Mouse (Mus musculus): ENCODE data around the gene H2-Ke6. TPM values are rescaled to one million over a fixed set of nuclear protein-coding genes. Genes with fewer than 3 reads are reported as not detected.
"Not testable (repeated sequence)": the region's sequence is repeated elsewhere in the genome, so short reads cannot be mapped to it uniquely, and the experiment has no call there.

H2-Ke6 gene
- polyA plus RNA-seq, 1 experiment from 2014 or later = 37.7 TPM

DNA sequence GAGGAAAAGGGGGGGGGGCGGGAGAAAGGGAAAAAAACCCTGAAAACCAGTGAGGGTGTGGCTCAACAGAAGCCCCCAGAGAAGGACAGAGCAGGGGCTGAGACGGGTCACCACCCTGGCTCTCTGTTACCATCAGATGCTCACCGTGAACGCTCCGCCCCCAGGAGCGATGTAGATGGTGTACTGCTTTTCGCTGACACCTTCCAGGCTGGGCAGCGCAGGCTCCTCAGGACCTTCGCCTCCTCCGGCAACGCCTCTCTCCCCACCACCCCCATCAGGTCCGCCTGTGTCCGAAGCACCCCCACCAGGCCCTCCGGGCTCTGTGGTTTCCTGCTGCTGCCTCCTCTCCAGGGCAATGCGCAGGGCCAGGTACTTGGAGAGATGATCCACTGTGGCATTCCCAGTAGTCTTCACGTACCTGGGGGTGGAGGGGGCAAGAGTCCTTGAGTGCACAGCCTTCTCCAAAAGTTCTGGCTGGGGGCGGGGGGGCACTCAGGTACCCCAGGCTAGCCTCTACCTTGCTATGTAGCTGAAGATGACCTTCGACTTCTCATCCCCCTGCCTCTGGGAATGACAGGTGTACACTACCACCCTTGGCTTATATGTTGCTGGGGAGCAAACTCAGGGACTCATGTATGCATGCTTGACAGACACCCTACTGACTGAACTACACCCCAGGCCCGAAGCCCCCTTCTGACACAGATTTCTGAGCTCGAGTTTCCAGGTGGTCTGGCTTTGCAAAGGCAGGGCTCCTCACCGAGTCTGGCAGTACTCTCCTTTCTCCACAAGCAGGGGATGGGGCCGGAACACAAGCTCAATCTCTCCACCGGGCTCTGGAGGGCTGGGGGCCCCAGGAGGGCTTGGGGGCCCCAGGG lies 6.1 kb downstream of the H2-Ke6 start:
- no peak overlapping the region for H3K4me3 ChIP-seq (ENCODE audit: low read depth, low read length)
- 0 out of 2 replicates have a peak, but pooled peaks cover 3% of the 10 kb centered on the region for H3K9me3 ChIP-seq (ENCODE audit: control insufficient read depth, low read length)
- H3K36me3 ChIP-seq (ENCODE audit: control insufficient read depth, insufficient read depth, low read length) = peaks cover 15% of the 10 kb centered on the region; the same call in 1 of the 2 replicates
- H3K9ac ChIP-seq (ENCODE audit: low read length) = no peak overlapping the region
- no peak overlapping the region for H3K4me2 ChIP-seq (ENCODE audit: low read depth, severe bottlenecking)
- ATAC-seq (ENCODE audit: insufficient number of reproducible peaks, low FRiP score, low TSS enrichment, low read depth) (no peak), DNase-seq (ENCODE audit: low spot score) (no peak)
- WGBS = 95% methylated on average over 23 of the region's 23 CpGs
- peaks cover 23% of the 10 kb centered on the region for H3K4me1 ChIP-seq (ENCODE audit: control insufficient read depth, insufficient read depth, low read length)
- H3K27me3 ChIP-seq (ENCODE audit: control insufficient read depth, insufficient read depth, low read length) = no peaks in the 10 kb centered on the region
- no peak overlapping the region for H3K27ac ChIP-seq (replicated peaks; ENCODE audit: low read depth, low read length)

DNA sequence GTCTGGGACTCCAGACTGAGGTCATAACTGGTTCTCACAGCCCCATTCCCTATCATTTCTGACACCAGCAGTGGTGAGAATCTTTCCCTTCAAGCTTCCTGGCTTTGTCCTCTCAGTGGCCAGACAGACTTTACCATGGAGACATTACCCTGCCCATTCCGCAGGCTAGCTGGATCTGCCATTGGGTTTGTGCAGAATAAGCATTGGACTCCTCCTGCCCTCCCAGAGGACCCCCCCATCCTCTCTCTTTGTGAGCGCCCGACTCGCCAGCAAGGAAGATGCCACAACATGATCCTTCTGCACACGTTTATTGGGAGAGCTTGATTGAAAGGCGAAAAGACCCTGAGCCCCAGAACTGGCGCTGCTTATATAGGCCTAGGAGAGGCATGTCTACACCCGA lies 14.4 kb downstream of the H2-Ke6 start:
- H3K9me3 ChIP-seq (ENCODE audit: control insufficient read depth, low read length) = no peaks in the 10 kb centered on the region
- H3K27me3 ChIP-seq (ENCODE audit: control insufficient read depth, insufficient read depth, low read length) = no peaks in the 10 kb centered on the region
- DNase-seq (ENCODE audit: low spot score) (no peak), ATAC-seq (ENCODE audit: insufficient number of reproducible peaks, low FRiP score, low TSS enrichment, low read depth) (no peak)
- WGBS = 94% methylated on average over 8 of the region's 8 CpGs
- H3K4me2 ChIP-seq (ENCODE audit: low read depth, severe bottlenecking) = no peak overlapping the region
- H3K27ac ChIP-seq (replicated peaks; ENCODE audit: low read depth, low read length) = no peak overlapping the region
- no peak overlapping the region for H3K9ac ChIP-seq (ENCODE audit: low read length)
- H3K36me3 ChIP-seq (ENCODE audit: control insufficient read depth, insufficient read depth, low read length) = no peaks in the 10 kb centered on the region
- H3K4me1 ChIP-seq (ENCODE audit: control insufficient read depth, insufficient read depth, low read length) = no peaks in the 10 kb centered on the region
- H3K4me3 ChIP-seq (ENCODE audit: low read depth, low read length) = no peak overlapping the region

DNA sequence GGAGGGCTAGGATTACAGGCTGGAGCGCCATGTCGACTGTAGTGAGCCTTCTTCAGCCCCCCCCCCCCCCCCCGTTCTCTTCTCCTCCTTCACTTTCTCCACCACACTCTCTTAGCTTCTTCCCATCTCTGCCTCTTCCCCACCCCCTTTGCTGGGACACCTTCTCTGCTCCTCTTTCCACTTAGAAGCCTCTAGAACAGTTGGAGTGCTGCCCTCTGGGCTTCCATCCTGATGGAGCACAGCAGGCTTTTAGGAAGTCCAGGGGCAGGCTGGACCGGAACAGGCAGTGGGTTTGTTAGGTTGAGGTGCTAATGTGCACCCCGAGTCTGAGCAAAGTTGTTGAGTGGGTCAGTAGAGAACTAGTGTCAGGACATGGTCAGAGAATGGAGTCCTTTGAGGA lies 17.7 kb downstream of the H2-Ke6 start:
- Histone ChIP-seq H3K9me3 (ENCODE audit: control insufficient read depth, low read length) (no peaks in the 10 kb centered on the region), H3K4me2 (ENCODE audit: low read depth, severe bottlenecking) (no peak overlapping the region), H3K27me3 (ENCODE audit: control insufficient read depth, insufficient read depth, low read length) (no peaks in the 10 kb centered on the region), H3K36me3 (ENCODE audit: control insufficient read depth, insufficient read depth, low read length) (no peaks in the 10 kb centered on the region), H3K27ac (replicated peaks; ENCODE audit: low read depth, low read length) (no peak overlapping the region), H3K9ac (ENCODE audit: low read length) (no peak overlapping the region), H3K4me3 (ENCODE audit: low read depth, low read length) (no peak overlapping the region), H3K4me1 (ENCODE audit: control insufficient read depth, insufficient read depth, low read length) (no peaks in the 10 kb centered on the region)
- ATAC-seq (ENCODE audit: insufficient number of reproducible peaks, low FRiP score, low TSS enrichment, low read depth) (no peak), DNase-seq (ENCODE audit: low spot score) (no peak)
- WGBS = 70% methylated on average over 5 of the region's 5 CpGs

DNA sequence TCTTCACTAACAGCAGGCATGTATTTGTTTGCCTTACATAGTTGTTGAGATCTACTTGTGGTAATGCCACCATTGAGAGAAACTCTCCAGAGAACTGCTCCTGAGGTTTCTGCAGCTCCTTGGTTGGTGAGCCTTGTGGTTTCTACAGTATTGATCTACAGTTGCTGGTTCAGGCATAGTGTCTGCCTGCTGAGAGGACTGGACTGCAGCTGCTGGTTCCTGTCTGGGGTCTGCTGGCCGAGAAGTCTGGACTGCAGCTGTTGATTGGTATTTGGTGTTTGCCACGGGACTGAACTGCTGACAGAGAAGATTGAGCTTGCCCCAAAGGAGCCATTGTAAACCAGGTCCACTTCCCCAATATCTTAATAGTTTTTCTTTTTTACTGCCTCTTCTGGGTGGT lies 21.3 kb downstream of the H2-Ke6 start:
- DNase-seq (ENCODE audit: low spot score) (no peak), ATAC-seq (ENCODE audit: insufficient number of reproducible peaks, low FRiP score, low TSS enrichment, low read depth) (no peak)
- Histone ChIP-seq H3K4me1 (ENCODE audit: control insufficient read depth, insufficient read depth, low read length) (no peaks in the 10 kb centered on the region), H3K27ac (replicated peaks; ENCODE audit: low read depth, low read length) (no peak overlapping the region), H3K4me2 (ENCODE audit: low read depth, severe bottlenecking) (no peak overlapping the region), H3K4me3 (ENCODE audit: low read depth, low read length) (no peak overlapping the region), H3K9ac (ENCODE audit: low read length) (no peak overlapping the region), H3K9me3 (ENCODE audit: control insufficient read depth, low read length) (no peaks in the 10 kb centered on the region), H3K36me3 (ENCODE audit: control insufficient read depth, insufficient read depth, low read length) (no peaks in the 10 kb centered on the region), H3K27me3 (ENCODE audit: control insufficient read depth, insufficient read depth, low read length) (no peaks in the 10 kb centered on the region)
- 47% methylated on average over 2 of the region's 2 CpGs for WGBS

DNA sequence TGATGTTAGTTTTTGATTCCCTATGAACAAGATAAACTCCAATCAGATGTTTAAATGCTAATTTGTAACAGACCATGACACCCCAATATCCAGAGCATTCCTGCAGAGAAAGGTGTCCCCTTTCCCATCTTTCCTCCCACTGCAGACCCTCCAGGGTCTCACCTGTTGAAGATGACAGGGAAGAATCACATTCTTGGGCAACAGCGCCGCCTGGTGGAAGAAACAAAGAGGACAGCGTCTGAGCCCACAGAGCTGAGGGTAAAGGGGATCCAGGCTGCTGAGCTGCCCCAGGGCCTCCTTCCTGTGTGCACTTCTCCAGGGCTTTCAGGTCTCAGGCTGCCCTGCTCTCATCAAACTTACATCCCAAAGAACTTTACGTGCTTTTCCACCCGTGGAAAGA lies 24.4 kb downstream of the H2-Ke6 start:
- Histone ChIP-seq H3K4me2 (ENCODE audit: low read depth, severe bottlenecking) (no peak overlapping the region), H3K27ac (replicated peaks; ENCODE audit: low read depth, low read length) (no peak overlapping the region), H3K9me3 (ENCODE audit: control insufficient read depth, low read length) (no peaks in the 10 kb centered on the region), H3K4me3 (ENCODE audit: low read depth, low read length) (no peak overlapping the region), H3K4me1 (ENCODE audit: control insufficient read depth, insufficient read depth, low read length) (0 out of 2 replicates have a peak, but pooled peaks cover 2% of the 10 kb centered on the region), H3K27me3 (ENCODE audit: control insufficient read depth, insufficient read depth, low read length) (peaks cover 20% of the 10 kb centered on the region), H3K9ac (ENCODE audit: low read length) (no peak overlapping the region), H3K36me3 (ENCODE audit: control insufficient read depth, insufficient read depth, low read length) (no peaks in the 10 kb centered on the region)
- WGBS = 8% methylated on average over 5 of the region's 5 CpGs
- DNase-seq (ENCODE audit: low spot score) = peak; percentile 74
- ATAC-seq (ENCODE audit: insufficient number of reproducible peaks, low FRiP score, low TSS enrichment, low read depth) = no peak

DNA sequence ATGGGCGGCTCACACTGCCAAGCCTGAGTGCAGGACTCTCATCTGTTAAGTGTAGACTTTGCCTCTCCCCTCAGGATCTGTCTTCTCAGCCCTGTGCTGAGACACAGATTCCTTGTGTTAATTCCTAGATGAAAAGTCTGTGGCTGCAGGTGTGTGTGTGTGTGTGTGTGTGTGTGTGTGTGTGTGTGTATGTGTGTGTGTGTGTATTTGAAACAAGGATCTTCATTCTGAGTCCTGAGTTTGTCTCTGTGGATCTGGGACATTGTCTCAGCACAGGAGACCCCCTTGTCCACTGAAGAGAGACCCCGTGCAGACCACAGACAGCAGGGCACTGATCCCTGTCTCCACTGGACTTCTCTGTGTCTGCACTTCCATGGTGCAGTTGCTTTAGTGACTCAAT lies 27.1 kb downstream of the H2-Ke6 start:
- H3K9me3 ChIP-seq (ENCODE audit: control insufficient read depth, low read length); H3K27ac ChIP-seq (replicated peaks; ENCODE audit: low read depth, low read length); H3K4me2 ChIP-seq (ENCODE audit: low read depth, severe bottlenecking); ATAC-seq (ENCODE audit: insufficient number of reproducible peaks, low FRiP score, low TSS enrichment, low read depth); H3K9ac ChIP-seq (ENCODE audit: low read length); H3K4me3 ChIP-seq (ENCODE audit: low read depth, low read length); DNase-seq (ENCODE audit: low spot score); H3K36me3 ChIP-seq (ENCODE audit: control insufficient read depth, insufficient read depth, low read length); H3K4me1 ChIP-seq (ENCODE audit: control insufficient read depth, insufficient read depth, low read length): not testable (repeated sequence)
- WGBS = 60% methylated on average over 2 of the region's 2 CpGs
- peaks cover 20% of the 10 kb centered on the region for H3K27me3 ChIP-seq (ENCODE audit: control insufficient read depth, insufficient read depth, low read length)

DNA sequence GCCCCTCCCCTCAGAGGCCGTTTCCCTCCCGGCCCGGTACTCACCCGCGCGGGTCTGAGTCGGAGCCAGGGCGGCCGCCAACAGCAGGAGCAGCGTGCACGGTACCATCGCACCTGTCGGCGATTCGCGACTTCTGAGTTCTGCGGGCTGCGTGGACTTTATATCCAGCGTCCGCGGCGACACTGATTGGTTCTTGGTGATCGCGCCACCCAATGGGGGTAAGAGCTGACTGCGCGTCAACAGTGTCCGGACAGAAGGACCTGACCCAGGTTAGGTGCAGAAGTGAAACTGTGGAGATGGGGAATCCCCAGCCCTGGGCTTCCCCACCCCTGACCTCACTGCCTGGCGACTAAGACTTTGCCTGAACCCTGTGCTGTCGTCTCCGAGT lies 27.7 kb downstream of the H2-Ke6 start, which contains the start of gene H2-K1:
Gene H2-K1, minus strand, starts transcription at position 198 of the 388 bp plus-strand sequence.
- no peak within 1 kb of the TSS for H3K27ac ChIP-seq (replicated peaks; ENCODE audit: low read depth, low read length)
- ATAC-seq (ENCODE audit: insufficient number of reproducible peaks, low FRiP score, low TSS enrichment, low read depth) = 0 out of 2 replicates have a peak, but pooled peaks have one; percentile 44
- H3K27me3 ChIP-seq (ENCODE audit: control insufficient read depth, insufficient read depth, low read length) = peaks cover 20% of the 10 kb centered on the region
- peak within 1 kb of the TSS; percentile 92 for H3K4me2 ChIP-seq (ENCODE audit: low read depth, severe bottlenecking)
- peak within 1 kb of the TSS; percentile 37 for H3K9ac ChIP-seq (ENCODE audit: low read length)
- H3K4me1 ChIP-seq (ENCODE audit: control insufficient read depth, insufficient read depth, low read length) = 0 out of 2 replicates have a peak, but pooled peaks cover 2% of the 10 kb centered on the region
- H3K4me3 ChIP-seq (ENCODE audit: low read depth, low read length) = peak within 1 kb of the TSS; percentile 41
- peak; percentile 76 for DNase-seq (ENCODE audit: low spot score)
- WGBS = under 1% methylated on average over 27 of the region's 30 CpGs
- no peaks in the 10 kb centered on the region for H3K9me3 ChIP-seq (ENCODE audit: control insufficient read depth, low read length)
- no peaks in the 10 kb centered on the region for H3K36me3 ChIP-seq (ENCODE audit: control insufficient read depth, insufficient read depth, low read length)

DNA sequence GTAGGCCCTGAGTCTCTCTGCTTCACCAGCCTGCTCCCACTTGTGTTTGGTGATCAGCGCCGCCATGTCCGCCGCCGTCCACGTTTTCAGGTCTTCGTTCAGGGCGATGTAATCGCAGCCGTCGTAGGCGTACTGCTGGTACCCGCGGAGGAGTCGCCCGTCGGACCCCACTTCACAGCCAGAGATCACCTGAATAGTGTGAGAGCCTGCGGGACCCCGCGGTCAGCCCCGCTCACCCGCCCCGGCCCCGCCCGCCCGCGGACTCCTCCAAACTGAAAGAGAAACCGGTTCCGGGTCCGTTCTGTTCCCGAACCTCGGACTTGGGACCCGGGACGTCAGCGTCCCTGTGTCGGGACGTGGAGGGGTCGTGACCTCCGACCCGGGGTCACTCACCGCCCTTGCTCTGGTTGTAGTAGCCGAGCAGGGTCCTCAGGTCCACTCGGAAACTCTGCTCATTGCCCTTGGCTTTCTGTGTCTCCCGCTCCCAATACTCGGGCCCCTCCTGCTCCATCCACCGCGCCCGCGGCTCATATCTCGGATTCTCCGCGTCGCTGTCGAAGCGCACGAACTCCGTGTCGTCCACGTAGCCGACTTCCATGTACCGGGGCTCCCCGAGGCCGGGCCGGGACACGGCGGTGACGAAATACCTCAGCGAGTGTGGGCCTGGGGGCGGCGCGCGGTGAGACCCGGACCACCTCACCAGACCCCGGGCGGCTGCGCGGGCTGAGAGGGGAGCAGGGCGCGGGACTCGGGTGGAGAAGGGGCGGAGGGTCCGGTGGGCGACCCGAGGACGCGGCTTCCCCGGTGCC lies 28.3 kb downstream of the H2-Ke6 start:
- H3K27me3 ChIP-seq (ENCODE audit: control insufficient read depth, insufficient read depth, low read length) = peaks cover 20% of the 10 kb centered on the region
- WGBS = 3% methylated on average over 83 of the region's 87 CpGs
- no peaks in the 10 kb centered on the region for H3K9me3 ChIP-seq (ENCODE audit: control insufficient read depth, low read length)
- no peak overlapping the region for H3K27ac ChIP-seq (replicated peaks; ENCODE audit: low read depth, low read length)
- DNase-seq (ENCODE audit: low spot score) (peak; percentile 47), ATAC-seq (ENCODE audit: insufficient number of reproducible peaks, low FRiP score, low TSS enrichment, low read depth) (0 out of 2 replicates have a peak, but pooled peaks have one; percentile 44)
- H3K36me3 ChIP-seq (ENCODE audit: control insufficient read depth, insufficient read depth, low read length) = no peaks in the 10 kb centered on the region
- peak overlapping the region; percentile 92 for H3K4me2 ChIP-seq (ENCODE audit: low read depth, severe bottlenecking)
- peak overlapping the region; percentile 41 for H3K4me3 ChIP-seq (ENCODE audit: low read depth, low read length)
- 0 out of 2 replicates have a peak, but pooled peaks cover 2% of the 10 kb centered on the region for H3K4me1 ChIP-seq (ENCODE audit: control insufficient read depth, insufficient read depth, low read length)
- peak overlapping the region; percentile 37 for H3K9ac ChIP-seq (ENCODE audit: low read length)
